Mouse (Mus musculus) brown adipose tissue, adult 24 weeks (tissue): ENCODE data around the gene Tmem235. TPM values are rescaled to one million over a fixed set of nuclear protein-coding genes. Genes with fewer than 3 reads are reported as not detected.
"Not testable (repeated sequence)": the region's sequence is repeated elsewhere in the genome, so short reads cannot be mapped to it uniquely, and the experiment has no call there.

Experiments used
- H3K27ac ChIP-seq: fragments of 200-500 bp; replicated peaks from 2 replicates; pipeline ENCODE4 v1.5.1; 2012; ENCODE audit warnings: low read depth, mild to moderate bottlenecking, low read length
- H3K4me1 ChIP-seq: fragments of 200-500 bp; 2 replicates; pipeline ENCODE4 v1.6.1; 2012; ENCODE audit warnings: low read length, mixed read lengths; ENCODE audit not compliant: control insufficient read depth, insufficient read depth, insufficient read length
- H3K4me3 ChIP-seq: fragments of 200-500 bp; 2 replicates; pipeline ENCODE4 v1.5.1; 2012; ENCODE audit warnings: low read depth, mild to moderate bottlenecking, low read length, moderate library complexity; ENCODE audit not compliant: insufficient read depth
- polyA plus RNA-seq: library from polyadenylated mRNA; stranded (reverse); fragments of >200 nt; gene quantifications from 2 replicates; pipeline ENCODE4 v1.2.4, GENCODE M21; 2012; ENCODE audit not compliant: missing spikeins, insufficient read depth, insufficient read length

The Tmem235 gene
- polyA plus RNA-seq, 1 experiment = not detected

DNA sequence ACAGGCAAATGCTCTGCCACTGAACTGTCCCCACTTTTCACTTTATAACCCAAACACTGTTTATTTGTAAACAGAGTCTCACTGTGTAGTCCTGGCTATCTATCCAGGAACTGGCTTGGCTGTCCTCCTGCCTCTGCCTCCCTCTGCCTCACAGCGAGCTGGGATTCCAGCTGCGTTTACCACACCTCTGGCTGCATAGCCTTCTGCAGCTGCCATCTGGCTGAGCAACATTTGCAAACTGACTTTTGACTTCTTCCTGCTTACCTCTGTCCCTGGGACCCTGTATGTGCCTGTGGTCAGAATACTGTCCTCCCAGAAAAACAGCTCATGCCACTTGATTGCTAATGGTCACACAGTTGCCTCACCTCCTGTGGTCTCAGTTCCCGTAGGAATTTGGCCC is 33.2 kb upstream of the Tmem235 start:
- Histone ChIP-seq H3K4me1 (peaks cover 39% of the 10 kb centered on the region), H3K4me3 (no peak overlapping the region), H3K27ac (no peak overlapping the region)

DNA sequence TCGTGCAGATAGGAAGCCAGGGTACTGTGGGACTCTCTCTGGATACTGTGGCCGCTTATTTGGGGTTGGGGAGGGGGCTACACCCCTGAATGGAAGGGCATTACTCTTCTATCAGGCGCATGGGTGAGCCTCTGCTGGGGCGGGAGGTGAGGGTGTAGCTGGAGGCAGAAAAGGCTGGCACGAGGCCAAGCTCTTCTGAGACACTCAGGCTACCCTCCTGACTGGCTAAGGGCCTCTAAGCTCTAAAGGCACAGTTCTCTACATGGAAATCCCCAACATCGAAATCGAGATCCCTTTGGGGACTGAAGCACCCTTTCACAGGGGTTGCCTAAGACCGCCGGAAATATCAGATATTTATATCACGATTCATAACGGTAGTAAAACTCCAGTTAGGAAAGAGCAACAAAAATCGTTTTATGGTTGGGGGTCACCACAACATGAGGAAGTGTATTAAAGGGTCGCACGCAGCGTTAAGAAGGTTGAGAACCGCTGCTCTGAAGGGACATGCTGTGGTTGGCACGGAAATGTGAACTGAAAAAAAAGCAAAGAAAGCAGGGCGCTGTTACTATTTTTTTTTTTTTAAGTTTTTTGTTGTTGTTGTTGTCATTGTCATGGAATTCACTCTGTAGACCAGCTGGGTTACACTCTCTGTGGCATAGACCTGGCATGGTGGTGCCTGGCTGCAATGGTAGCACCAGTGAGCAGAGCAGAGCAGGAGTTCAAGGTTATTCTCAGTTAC is 32.2 kb upstream of the Tmem235 start:
- peaks cover 31% of the 10 kb centered on the region for H3K4me1 ChIP-seq

DNA sequence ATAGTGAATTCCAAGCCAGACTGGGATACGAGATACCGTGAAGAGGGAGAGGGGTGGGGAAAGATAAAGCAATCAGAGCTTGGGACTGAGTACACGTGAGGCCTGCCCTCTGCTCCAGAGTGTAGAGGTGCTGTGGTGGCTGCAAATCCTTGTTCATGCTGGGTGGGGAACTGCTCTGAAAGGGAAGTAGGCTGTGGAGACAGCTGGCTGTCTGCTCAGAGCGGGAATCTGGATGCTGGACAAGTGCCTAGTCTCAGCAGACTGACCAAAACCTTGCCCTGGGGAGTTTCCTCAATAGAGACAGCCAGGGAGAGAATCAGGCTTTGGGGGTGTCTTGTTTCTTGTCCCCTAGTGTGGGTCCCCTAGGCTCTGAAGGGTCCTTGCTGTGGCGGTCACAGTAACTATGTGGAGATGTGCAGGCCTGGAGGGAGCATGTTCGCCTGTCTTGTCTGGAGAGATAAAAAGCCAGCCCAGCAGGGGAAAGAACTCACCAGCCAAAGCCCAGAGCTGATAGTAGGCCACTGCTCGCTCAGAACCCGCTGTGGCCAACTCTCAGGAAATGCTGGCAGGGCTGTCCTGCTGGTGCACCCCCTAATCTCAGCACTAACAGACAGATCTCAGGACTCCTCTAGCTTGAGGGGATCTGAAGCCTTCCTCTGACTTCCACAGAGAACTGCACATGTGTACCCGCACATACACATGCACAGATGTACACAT is 31.5 kb upstream of the Tmem235 start:
- peak overlapping the region; percentile 69 for H3K27ac ChIP-seq
- no peak overlapping the region for H3K4me3 ChIP-seq
- H3K4me1 ChIP-seq = peaks cover 31% of the 10 kb centered on the region

More for the DNA sequence above, 32.2 kb upstream of the Tmem235 start:
- Histone ChIP-seq H3K27ac (peak overlapping the region; percentile 69), H3K4me3 (no peak overlapping the region)

DNA sequence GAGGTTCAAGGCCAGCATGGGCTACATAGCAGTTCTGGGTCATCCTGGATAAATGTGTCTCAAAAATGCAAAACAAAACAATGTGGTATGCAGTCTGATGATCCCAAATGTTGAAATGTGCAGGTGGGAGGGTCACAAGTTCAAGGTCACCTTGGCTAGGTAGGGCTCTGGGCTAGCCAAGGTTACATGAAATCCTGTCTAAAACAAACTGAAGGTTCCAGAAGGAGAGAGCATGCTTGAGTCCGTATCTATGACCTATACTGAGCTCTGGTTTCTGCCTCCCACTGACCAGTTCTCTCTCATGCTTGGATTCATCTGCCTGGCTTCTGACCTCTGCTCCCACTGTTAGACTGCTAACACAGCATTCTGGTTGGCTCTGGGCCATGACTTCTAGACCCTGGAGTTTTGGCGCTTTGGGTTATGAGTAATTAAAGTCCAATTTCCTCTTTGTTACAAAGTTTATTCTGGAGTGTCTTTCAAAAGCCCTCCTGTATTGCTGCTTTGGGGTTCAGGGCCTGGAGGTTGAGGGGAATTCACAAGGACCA is 30.8 kb upstream of the Tmem235 start:
- Histone ChIP-seq H3K4me1 (peaks cover 31% of the 10 kb centered on the region), H3K27ac (peak overlapping the region; percentile 62)

DNA sequence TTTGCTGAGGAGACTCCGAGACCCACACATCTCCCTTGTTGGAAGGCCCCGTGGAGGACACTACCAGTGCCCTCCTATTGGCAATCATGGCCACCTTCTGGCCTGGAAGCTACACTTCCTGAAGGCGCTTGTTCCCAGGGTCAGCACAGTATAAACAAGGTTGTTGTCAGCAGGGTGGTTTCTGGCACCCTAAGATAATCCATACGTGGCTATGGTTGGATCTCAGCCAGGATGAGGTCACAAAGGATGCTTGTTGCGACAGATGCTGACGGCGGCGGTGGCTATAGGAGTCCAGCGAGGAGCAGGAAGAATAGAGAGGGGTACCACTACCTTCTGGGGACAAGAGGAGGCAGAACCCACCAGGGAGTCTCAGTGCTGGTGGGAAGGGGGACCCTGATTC is 30.2 kb upstream of the Tmem235 start:
- H3K4me3 ChIP-seq = no peak overlapping the region
- H3K4me1 ChIP-seq = peaks cover 31% of the 10 kb centered on the region
- H3K27ac ChIP-seq = peak overlapping the region; percentile 62

More for the DNA sequence above, 30.8 kb upstream of the Tmem235 start:
- H3K4me3 ChIP-seq = no peak overlapping the region

DNA sequence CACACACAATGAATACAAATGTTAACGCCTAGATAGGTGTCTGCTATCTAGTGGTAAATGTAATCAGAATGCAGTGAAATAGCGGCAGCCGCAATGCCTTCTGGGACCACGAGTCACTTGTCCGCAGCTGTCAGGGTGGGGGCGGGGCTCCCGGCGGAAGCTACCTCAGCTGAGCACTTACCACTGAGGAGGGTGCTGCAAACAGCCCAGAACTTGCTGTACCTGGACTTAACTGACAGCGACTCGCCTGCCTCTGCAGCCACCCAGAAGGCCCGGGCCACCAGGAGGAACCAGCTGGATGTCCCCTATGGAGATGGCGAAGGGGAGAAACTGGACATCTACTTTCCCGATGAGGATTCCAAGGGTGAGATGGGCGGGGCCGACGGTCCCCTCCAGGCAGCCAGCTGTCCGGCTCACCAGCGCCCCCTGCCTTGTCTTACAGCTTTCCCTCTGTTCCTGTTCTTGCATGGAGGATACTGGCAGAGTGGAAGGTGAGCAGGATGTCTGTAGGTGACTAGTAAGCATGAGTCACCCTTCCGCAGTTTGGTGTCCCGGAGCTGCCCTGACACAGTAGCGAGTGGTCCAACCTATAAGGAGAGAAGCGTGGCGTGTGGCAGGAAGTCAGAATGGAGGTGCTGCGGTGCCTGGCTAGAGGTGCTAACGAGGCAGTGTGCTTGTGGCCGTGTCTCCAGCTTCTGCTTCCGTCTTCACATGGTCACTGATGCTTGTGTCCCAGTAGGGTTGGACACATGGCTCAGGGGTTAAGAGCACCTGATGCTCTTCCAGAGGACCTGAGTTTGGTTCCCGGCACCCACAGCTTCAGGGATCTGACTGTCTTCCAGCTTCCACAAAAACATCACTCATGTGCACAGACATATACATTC is 28.2 kb upstream of the Tmem235 start:
- H3K4me1 ChIP-seq = peaks cover 28% of the 10 kb centered on the region
- H3K4me3 ChIP-seq = peak overlapping the region; percentile 73
- H3K27ac ChIP-seq = no peak overlapping the region

DNA sequence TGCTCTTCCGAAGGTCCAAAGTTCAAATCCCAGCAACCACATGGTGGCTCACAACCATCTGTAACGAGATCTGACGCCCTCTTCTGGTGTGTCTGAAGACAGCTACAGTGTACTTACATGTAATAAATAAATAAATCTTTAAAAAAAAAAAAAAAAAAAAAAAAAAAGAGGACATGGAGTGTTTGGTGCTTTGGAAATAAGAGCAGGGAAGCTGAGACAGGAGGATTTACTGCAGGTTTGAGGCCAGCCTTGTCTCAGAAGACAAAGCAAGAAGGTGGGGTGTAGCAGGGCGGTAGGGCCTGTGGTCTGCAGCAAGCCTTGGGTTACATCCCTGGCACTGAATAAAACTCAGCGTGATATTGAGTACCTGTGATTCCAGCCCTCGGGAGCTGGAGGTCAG is 27.0 kb upstream of the Tmem235 start:
- H3K4me1 ChIP-seq = peaks cover 21% of the 10 kb centered on the region
- H3K4me3 ChIP-seq, H3K27ac ChIP-seq: not testable (repeated sequence)

DNA sequence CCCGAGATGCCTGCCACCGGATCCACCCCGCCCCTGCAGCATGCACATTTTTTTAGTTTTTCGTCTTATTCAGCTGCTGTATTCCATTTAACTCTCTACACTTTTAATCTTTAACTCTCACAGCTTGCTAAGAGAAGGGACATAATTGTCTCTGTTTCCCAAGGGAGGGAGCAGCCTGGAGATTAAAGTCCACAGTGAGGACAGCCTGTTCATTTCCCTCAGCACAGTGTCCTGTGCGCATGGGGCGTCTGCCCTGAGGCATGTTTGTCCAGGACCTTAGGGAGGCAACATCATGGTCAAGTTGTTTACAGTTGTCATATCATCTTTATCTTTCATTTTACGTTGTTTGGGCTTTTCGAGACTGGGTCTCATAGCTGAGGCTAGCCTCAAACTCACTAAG is 26.5 kb upstream of the Tmem235 start:
- peaks cover 17% of the 10 kb centered on the region for H3K4me1 ChIP-seq
- H3K27ac ChIP-seq = no peak overlapping the region
- H3K4me3 ChIP-seq = no peak overlapping the region

DNA sequence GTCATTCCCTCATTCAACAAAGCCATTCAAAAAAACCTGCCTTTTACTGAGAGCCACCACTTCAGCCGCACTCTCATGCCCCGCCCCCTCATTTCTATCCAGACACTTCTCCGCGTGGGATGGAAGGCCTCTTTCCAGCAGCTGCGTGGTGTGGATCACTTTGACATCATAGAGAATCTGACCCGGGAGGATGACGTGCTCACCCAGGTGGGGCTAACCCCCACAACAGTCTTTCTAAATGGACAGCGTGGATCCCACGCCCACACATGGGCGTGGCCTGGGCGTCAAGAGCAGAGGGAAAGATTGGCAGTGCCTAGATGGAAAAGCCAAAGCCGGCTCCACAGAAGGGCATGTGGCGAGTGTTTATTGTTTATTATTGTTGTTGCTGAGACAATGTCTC is 24.2 kb upstream of the Tmem235 start:
- Histone ChIP-seq H3K27ac (no peak overlapping the region), H3K4me3 (peak overlapping the region; percentile 44), H3K4me1 (peaks cover 4% of the 10 kb centered on the region; the same call in 1 of the 2 replicates)

DNA sequence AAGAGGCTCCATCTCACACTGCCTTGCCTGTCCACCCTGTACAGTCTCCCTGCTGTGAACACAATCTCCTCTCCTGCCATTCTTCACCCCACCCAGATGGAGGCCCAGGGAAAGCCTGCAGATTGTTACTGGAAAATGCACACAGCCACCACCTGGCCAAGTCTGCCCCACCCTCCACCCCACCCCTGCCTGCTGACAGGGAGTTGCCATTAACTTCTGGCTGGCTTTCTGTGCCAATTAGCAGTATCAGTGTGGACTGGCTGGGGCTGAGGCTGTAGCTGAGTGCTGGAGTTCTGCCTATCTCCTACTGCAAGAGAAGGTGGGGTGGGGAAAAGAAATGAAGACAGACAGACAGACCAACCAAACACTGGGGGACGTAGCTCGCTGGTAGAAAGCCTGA is 22.0 kb upstream of the Tmem235 start:
- H3K27ac ChIP-seq = no peak overlapping the region
- H3K4me1 ChIP-seq = no peaks in the 10 kb centered on the region
- H3K4me3 ChIP-seq = no peak overlapping the region

DNA sequence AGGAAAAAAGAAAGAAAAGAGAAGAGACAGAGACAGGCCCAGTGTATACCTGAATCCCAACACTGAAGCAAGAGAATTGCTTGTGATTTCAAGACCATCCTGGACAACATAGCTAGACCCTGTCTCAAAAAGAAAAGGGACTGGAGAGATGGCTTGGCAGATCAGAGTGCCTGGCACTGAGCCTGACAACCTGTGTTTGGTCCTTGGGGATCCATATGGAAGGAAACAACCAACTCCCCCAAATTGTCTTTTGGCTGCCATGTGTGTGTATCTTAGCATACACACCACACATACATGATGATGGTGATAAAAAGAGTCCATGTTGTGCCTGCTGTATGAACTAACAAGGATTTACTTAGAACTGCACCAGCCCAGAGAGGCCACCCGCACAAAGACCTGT is 21.5 kb upstream of the Tmem235 start:
- no peaks in the 10 kb centered on the region for H3K4me1 ChIP-seq
- H3K4me3 ChIP-seq = no peak overlapping the region
- H3K27ac ChIP-seq = no peak overlapping the region

DNA sequence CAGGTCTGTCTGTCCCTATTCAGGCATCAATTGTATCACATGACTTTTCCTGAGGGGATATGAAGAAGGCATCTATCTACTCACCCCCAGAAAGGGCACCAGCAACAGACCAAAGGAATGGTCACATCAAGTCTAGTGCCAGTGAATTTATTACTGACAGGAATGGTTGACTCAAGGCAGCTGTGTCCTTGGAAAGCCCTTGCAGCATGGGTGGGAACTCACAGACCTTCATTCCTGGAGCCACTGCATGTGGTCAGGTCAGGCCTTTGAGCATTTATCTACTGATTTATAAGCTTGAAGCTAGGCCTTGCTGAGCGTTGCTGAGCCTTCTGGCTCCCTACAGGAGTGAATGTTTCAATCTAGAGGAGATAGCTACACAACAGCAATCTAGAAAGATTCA is 19.6 kb upstream of the Tmem235 start:
- H3K27ac ChIP-seq = no peak overlapping the region
- no peaks in the 10 kb centered on the region for H3K4me1 ChIP-seq
- no peak overlapping the region for H3K4me3 ChIP-seq

DNA sequence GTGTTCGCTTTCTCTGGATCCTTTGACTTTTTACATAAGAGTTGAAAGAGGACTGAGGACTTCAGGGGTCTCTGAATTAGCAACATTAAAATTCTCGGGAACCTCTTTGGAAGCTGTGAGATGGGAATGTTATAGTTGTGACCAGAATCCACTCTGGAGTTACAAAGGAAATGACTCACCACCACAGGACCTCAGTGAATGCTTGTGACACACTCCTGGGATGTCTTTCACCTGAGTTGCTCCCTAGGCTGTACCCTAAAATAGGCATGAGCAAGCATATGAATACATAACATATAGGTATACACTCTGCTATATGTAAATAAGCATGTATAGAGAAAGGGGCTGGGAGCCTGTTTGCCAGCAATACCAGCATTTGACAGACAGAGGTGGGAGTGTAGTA is 17.1 kb upstream of the Tmem235 start:
- Histone ChIP-seq H3K4me3 (no peak overlapping the region), H3K4me1 (no peaks in the 10 kb centered on the region; the same call in 1 of the 2 replicates), H3K27ac (no peak overlapping the region)

DNA sequence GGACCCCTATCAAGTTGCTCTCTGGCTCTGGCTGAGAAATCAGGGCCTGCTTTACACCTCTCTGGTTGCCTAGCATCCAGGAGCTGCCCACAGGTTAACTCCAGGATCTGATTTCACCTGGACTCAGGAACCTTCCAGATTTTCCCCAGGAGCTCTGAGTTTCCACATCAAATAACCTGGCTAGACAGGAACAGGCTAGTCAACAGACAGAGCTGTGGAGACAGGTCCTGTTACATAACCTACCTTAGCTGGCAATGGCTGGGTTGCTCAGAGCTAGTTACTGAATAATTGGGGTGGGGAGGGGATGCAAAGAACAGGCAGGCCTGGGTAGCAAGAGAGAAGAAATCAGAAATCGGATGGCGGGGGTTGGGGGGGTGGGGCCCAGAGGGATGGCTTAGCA is 15.6 kb upstream of the Tmem235 start:
- Histone ChIP-seq H3K4me3 (no peak overlapping the region), H3K4me1 (no peaks in the 10 kb centered on the region; the same call in 1 of the 2 replicates), H3K27ac (no peak overlapping the region)

DNA sequence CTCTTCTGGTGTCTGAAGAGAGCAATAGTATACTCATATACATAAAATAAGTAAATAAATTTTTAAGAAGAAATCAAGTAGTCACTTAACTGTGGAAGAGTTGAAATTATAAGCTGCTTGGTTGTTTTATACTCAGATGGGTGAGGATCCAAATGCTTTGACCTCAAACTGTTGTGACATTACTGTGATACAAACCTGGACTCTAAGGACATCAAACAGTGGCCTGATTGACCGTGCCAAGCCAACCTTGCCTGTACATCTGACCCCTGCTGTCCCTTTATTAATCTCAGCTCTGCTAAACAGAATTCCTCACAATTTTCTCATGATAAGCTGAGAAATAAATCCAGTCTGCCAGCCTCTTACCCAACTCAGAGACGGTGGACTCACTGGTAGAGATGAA is 14.9 kb upstream of the Tmem235 start:
- Histone ChIP-seq H3K27ac (no peak overlapping the region), H3K4me1 (no peaks in the 10 kb centered on the region; the same call in 1 of the 2 replicates), H3K4me3 (no peak overlapping the region)
